Mouse (Mus musculus) layer of hippocampus, postnatal 25 days (tissue): ENCODE results near the gene Il17c. TPM values are rescaled to one million over a fixed set of nuclear protein-coding genes. Genes with fewer than 3 reads are reported as not detected.

ENCODE experiments used
- DNase-seq, 2 experiments: peaks; one replicate each; pipeline ENCODE4 v3.0.0; 2022; ENCODE audit warnings: mixed read lengths in 2 of 2, low spot score in 1 of 2; ENCODE audit errors: extremely low spot score in 1 of 2
- total RNA-seq, 2 experiments: library from RNA; stranded (reverse); gene quantifications; 2 replicates each; pipeline ENCODE4 v1.2.3; 2021

Gene Il17c
- total RNA-seq: not detected

DNA sequence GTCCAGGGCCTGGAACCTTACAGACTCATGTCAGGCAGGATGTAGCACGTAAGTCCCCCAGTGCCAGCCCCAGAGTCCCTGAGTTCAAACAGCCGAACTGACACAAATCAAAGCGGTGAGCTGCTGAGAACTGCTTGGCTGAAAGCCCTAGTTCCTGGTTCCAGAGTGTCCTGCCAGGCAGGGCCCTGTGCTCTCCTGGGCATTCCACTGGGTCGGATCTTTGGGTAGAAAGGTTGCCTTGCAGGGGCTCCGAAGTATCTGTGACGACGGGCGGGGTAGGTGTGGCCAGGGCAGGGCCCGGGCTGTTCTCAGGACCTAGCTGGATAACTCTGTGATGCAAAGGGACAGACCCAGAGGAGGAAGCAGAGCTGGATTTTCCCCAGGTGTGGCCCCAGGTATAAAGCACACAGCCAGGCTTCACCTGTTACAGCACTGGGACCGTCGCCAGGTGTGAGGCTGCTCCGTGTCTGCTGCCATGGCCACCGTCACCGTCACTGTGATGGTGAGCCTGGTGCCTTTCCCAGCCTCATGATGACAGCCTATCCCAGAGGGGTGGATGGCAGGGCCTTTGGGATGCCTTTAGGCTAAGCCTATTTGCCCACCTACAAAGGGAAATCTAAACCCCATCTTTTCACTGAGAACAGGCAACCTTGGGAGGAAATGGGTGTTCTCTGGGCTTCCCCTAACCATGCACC, at the start of gene Il17c:
Il17c (plus strand) TSS at position 645 of the 695 bp plus-strand sequence.
- DNase-seq: no peak

DNA sequence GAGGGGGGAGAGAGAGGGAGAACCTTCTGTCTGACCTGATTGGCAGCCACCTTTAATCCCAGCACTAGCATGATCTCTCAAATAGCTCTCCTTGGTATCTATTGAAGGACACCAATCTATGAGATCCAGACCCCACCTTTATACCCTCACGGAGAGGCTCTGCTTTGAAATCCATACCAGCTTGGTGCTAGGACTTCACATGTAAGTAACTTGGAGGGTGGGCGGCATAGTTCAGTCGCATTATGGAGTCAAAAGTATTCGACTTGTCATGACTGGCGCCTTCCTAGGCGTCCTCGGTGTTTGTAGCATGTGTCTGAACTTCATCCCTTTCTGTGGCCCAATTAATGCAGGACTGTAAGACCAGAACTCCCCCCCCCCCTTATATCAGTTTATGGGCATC, 46.5 kb upstream of the Il17c start:
- DNase-seq: no peak

DNA sequence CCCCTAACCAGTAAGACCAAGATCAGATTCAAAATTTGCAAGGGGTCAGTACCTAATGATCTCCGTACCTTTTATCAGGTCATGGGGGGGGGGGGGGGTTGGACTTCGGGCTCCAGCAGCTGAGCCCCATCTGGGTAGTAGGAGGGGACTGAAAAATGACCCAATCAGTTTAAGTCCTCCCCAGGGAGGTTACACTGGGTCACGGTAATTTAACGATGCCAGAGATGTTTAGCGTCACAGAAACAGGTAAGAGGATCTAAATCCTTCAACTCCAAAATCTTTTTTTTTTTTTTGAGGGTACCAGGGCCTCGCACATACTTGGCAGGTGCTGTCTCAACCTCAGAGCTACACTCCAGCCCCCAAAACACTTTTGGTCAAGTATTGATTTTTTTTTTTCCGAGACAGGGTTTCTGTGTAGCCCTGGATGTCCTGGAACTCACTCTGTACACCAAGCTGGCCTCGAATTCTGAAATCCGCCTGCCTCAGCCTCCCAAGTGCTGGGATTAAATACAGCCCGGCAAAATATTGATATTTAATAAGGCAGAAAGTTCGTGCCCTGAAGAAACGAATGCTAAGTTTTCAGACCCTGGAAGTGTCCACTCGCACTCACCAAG, 46.0 kb upstream of the Il17c start:
- no peak for DNase-seq

DNA sequence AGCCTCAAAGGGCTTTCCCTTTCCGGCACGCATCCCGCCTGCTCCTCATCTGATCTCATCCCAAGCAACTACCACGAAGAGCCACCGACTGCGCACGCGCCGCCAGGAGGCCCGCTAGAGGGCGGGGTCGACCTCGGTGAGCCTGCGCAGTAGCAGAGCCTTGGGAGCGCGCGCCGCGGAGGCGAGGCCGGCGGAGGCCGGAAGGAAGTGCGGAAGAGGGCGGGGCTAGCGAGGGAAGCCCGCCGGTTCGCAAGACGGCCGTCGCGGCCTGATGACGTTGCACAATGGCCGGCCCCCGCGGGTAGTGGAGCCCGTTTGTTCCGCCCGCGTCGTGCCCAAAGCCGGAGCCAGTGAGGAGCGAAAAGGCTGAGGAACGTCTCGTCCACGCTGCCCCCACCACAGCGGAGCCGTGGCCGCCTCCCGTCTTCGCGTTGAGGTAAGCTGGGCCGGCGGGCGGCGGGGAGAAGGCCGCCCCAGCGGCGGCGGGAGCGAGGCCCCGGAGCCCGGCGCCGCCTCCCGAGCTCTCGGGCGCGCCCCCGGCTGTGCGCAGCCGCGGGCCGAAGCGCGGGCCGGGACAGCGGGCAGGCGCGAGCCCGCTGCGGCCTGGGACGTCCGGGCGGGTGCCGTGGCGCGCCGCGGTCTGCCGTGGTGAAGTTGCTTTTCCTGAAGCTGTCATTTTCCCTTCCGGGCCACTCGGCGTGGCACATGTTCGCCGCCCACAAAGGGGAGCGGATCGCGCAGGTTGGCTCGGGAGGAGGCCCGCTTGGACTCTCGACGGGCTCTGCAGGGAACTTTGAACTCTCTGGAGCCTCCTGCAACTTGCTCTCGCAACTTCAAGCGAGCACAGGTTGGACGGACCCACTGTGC, 45.2 kb upstream of the Il17c start, which contains the start of gene Zc3h18:
Zc3h18 (plus strand) TSS at position 245 of the 867 bp plus-strand sequence.
- peak; percentile 97 to 99 for DNase-seq

DNA sequence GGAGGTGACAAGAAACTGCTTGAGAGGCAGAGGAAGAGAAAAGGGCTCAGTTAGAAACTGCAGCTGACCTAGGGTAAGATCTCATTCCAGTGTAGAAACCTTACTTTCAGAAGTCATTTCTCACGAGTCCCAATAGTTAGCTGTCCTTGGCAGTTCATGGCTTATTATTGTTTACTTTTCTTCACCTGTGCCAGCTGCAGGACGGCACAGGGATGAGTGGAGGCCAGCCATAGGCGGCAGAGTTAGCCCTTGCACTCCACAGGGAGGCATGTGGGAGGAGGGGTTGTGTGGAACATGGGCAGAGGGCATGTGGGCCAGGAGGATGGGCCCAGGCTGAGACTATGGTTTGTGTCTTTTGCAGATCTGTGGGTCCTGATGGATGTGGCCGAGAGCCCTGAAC, 38.8 kb upstream of the Il17c start:
- DNase-seq: no peak

DNA sequence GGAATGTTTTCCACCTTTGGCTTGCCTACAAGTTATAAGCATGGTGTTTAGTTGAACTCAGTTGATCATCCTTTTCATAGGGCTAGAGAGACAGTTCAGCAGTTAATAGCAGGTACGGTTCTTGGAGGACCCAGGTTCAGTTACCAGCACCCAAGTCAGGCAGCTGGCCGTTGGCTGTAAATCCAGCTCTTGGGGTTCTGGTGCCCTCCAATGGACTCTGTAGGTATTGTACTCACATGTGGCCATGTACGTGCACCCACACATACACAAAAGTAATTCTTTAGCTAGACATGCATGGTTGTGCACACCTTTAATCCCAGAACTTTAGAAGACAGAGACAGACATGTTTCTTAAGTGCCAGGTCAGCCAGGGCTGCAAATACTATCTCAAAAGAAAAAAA, 32.5 kb upstream of the Il17c start:
- DNase-seq: no peak

DNA sequence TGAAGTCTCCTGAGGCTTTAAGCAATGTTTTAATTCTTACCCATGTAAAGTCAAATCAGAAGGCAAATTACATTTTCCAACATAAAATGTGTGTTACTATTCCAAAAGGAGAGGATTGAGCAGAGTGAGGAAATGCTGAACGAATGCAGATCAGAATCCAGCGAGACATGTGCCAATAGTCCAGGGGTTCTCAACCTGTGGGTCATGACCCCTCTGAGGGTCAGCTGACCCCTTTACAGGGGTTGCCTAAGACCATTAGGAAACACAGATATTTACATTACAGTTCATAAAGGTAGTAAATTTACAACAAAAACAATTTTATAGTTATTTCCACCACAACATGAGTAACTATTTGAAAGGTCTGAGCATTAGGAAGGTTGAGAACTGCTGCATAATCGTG, 31.1 kb upstream of the Il17c start:
- DNase-seq: no peak

DNA sequence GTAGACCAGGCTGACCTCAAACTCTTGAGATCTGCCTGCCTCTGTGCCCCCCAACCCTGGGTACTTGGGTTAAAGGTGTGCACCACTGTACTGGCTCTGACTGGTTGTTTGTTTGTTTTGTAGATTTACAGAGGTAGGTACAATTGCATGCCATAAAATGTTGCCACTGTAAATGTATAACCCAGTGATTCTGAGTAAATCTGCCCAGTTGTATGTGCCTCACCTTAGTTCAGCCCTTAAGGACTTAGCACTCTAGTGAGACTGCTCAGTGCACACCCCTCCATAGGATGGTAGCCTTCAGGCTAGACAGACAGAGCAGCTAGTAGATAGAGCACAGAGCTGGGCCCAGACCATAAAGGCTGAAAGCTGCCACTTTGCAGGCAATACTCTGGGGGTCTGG, 28.1 kb upstream of the Il17c start:
- no peak for DNase-seq

DNA sequence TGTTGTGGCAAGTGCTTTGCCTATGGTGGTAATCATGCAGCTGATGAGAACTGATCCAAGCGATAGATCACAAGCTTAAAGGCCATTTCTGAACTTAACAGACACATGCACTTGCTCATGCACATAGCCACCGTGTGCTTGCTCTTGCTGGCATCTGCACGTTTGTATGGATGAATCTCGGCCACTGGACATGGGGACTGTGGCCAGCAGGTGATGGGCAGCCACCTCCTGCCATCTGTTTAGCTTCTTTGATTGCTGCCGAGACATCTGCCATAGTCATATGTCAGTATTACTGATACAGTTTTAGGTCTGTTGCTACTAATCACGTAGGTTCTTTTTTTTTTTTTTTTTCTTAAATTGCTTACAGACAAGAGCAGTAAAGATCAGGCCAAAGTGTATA, 26.5 kb upstream of the Il17c start:
- DNase-seq: no peak

DNA sequence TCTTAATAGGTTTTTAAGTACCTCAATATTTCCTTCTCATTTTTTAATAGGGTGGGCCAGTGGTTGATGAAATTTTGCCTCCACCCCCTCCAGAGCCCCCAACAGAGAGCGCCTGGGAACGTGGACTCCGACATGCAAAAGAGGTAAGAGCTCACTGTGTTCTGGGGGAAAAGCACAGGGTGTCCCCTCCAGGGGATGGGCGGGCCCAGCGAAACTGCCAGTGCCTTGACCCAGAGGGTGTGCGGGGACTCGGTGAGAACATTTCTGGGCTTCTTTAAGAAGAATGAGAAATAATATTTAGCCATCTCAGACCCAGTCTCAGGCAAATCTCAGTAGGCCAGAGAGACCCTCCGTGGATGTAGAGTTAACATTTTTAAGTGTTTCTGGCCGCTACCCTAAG, 23.6 kb upstream of the Il17c start:
- DNase-seq: no peak

DNA sequence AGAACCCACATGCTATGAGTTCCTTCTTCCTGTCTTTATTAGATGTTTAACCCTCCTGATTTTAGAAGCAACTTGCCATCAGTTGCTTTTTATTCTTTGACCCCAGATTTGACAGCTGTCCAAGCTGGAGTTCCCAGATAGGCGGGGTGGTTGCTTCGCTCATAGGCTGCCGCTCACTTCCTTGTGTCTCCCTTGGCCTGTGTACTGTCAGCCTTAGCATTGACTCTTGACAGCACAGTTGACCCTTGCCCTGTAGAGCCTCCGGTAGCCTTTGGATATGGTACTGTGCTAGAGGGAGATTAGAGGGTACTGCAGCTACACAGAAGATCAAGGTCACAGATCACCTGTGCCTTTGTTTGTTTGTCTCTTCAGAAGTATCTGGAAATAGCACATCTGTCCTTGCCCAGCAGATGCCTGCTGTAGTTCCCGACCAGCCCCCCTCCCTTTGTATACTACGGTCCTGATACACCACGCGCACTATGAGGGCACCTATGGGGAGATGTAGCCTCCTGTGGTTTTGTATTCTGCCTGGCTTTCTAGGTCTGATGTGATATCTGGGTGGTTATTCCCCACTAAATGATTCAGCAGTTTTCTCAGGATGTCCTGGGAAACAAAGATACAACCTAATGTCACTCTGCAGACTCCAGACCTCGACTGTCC, 16.5 kb upstream of the Il17c start:
- DNase-seq: no peak

DNA sequence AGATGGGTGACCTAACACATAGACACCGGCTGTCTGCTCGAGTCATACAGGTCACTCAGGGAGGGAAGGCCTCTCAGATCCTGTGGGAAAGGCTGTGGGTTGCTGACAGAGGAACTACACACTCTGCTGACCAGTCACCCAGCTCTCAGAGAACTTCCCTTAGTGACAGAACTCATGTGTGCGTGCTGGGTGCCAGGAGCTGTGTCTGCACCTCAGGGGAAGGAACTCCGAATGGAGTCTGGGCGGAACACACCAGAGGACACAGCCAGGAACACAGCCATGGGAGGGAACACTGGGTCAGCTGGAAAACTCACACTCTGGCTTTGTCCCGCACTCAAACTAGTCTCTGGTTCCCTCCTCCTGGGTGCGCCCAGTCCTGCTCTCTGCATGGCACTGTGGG, 14.1 kb upstream of the Il17c start:
- DNase-seq: no peak

DNA sequence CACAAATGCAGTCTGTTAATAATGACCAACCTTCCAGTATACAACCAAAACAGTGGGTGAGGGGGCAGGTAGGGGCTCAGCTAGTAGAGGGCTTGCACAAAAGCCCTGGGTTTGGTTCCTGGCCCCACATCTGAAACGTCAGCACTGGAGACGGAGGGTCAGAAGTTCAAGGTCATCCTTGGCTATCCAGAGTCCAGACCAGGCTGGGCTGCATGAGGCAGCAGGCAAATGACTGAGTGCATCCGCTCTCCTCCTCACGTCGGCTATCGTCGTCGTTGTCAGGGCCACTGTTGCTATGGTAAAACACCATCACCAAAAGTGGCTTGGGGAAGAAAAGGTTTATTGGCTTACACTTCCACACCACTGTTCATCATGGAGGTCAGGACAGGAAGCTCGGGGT, 7.5 kb upstream of the Il17c start:
- DNase-seq: no peak

DNA sequence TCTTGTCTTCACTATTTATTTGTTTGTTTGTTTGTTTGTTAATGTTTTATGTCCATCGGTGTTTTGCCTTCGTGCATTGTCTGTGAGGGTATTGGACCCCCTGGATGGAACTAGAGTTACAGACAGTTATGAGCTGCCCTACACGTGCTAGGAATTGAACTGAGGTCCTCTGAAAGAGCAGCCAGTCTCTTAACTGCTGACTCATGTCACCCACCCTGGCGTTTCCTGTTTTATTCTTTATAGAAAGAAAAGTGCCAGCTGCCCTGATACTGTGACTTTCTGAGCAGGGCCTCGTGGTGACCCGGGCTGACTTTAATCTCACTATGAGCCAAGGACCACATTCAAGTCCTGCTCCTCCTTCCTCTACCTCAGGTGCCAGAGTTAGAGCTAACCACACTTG, 6.3 kb upstream of the Il17c start:
- no peak for DNase-seq

DNA sequence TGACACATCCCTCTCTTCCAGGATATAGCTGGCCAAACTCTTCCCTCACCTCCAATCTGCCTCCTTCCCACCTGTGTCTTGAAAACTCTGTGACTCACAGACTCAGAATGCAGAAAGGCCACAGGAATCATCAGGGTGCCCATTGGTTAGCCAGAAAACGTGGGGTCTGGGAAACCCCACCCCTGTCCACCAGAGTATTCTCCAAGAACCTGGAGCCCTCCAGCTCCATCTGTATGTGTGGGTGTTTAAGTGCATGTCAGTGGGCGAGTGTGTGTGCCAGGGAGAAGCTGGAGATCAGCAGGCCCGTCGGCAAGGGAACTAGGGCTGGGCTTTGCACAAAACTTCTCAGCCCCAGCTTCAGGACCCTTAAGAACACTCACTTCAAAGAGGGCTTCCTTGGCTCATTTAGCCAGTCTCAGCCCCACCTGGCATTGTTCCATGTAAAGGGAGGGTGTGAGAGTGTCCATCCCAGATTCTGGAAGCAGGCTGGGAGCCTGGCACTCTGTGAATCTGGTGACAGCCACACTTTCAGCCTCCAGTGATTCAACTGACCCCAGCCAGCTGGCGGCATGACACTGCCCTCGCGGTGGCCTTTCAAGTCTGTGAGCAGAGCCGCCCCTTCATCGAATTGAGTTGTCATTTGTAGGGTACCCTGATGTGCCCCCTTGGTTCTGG, 1.8 kb upstream of the Il17c start:
- peak in 1 of 2 experiments; percentile 20 for DNase-seq

DNA sequence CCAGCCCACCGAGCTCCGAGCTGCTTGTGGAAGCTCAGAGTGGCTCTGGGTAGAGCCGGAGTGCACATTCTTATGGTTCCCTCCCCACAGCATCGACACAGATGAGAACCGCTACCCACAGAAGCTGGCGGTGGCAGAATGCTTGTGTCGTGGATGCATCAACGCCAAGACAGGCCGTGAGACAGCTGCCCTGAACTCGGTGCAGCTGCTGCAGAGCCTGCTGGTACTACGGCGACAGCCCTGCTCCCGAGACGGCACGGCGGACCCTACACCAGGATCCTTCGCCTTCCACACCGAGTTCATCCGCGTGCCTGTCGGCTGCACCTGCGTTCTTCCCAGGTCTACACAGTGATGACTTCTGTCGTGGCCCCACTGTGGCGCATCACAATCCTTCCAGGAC, 1.4 kb downstream of the Il17c start:
- no peak for DNase-seq

DNA sequence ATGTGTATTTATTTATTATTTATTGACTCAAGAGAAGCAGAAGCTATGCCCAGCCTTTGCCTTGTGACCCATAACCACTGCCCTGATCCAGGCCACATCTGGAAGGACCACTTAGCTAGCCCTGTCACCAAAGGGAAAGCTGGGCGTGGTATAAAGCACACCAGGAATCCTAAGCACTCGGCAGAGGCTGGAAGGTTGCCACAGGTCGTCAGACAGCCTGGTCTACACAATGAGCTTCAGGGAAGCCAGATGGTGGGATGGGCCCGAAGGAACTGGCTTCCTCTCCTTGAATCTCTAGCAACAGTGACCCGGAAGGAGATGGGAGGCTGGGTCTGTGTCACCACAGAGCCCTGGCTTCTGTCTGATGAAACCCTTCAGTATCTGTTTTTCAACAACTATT, 1.8 kb downstream of the Il17c start:
- DNase-seq: no peak

DNA sequence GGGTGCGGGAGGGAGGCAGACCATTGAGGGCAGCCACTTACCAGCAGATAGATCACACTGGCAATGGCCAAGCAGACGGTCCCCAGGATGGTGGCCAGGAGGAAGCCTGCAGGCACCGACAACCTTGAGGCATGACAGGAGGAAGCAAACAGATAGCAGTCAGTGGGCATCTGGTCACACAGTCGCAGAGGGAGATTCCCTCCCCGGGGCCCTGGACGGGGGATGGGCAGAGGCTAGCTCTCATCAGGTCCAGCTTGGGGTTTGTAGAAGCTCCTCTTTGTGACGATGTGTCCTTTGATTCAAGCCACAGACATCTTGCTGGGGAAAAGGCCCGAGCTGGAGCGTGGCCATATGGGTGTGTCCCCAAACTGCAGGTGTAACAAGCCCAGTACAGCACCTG, 4.3 kb downstream of the Il17c start:
- DNase-seq: no peak

DNA sequence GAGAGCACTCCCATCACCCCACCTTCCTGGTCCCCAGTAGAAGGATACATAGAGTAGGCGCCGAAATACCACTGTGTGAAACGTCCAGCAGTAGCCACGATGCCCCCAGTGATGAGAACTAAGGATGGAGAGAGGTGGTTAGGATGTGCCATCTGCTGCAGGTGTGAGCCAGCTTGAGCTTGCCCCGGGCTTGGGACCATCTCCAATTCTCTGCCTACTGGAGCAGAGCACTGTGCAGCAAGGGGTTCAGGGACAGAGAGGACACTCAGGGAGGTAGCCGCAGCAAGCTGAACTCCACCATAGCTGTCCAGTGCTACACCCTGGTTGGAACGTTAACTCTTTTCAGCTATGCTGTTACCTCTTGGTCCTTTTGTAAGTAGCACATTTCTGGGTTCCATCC, 5.8 kb downstream of the Il17c start:
- DNase-seq: no peak

DNA sequence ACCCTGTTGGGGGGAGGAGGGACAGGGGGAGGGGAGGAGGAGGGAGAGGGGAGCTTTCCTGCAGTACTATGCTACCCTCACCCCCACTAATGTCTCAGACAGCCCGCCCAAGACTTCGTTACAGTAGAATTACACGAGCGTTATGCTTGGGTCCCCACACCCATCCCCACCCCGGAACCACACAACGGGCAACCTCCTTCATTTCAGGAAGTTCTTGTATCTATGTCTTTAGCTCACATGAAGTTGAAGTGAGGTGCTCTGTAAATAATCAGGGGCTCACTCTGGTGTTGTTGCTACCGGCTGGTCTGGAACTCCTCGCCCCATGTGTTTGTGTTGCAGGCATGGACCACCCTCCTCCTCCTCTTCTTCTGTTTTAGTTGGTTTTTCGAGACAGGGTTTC, 6.3 kb downstream of the Il17c start:
- no peak for DNase-seq
